Mouse (Mus musculus) cerebellum, postnatal 36 days (tissue): Measurements from ENCODE around the gene Snd1.

Experiments used
- DNase-seq, 2 experiments: peaks; one replicate each; pipeline ENCODE4 v3.0.0; 2021 to 2022; ENCODE audit warnings: mixed read lengths in 2 of 2

Gene Snd1

GRCm38 (mm10) chr6:28474839-28475238, at the start of gene Snd1:
TSS of gene Snd1 (plus strand) at chr6:28475139.
- no peak for DNase-seq

GRCm38 (mm10) chr6:28427096-28427839, 47.7 kb upstream of the Snd1 start, which contains the start of gene Fscn3:
TSS of gene Fscn3 (plus strand) at chr6:28427789.
- DNase-seq, result peak; percentile 35 to 42

GRCm38 (mm10) chr6:28428290-28428689, 46.6 kb upstream of the Snd1 start, which contains the start of gene Gcc1:
TSS of gene Gcc1 (minus strand) at chr6:28428390.
- no peak for DNase-seq

- DNase-seq, result peak; percentile 57 to 63
These were observed 45.1 kb upstream of the Snd1 start for GRCm38 (mm10) chr6:28429870-28430269.

DNA sequence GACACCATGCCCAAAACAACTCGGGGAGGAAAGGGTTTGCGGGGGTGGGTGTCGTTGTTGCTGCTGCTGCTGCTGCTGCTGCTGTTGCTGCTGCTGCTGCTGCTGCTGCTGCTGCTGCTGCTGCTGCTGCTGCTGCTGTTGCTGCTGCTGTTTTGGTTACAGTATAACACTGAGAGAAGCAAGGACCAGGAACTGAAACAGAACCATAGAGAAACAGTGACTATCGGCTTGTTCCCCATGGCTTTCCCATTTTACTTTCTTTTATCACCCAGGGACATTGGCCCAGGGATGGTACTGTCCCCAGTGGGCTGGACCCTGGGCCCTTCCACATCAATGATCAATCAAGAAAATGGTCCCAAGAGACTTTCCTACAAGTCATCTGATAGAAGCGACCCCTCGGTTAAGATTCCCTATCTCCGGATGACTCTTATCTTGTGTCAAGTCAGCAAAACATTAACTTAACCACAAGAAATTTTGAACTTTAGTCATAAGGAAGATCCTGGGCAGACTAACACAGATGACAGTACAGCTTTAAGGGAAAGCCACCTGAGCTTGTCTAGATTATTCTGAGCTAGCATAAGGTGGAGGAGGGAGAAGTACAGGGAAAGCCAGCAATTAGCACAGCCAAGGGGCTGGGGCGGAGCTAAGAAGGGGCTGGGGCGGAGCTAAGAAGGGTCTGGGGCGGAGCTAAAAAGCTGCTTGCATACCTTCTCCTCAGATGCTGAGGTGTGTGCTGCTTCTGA, 44.0 kb upstream of the Snd1 start:
- DNase-seq, result no peak

DNA sequence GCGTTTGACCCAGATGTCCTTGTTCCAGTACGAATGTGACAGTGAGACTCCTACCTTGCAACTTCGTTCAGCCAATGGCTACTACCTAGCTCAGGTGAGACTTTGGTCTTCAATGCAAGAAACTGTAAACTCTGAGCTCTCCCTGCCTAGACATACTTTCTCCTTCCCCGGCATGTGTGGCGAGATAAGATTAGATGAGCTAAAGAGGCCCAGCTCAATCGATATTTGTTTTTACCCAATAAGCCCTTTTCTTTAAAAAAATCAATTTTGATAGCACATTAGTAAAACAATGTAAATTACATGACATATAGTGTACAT, 43.4 kb upstream of the Snd1 start:
- DNase-seq, result no peak

GRCm38 (mm10) chr6:28447937-28448336, 27.0 kb upstream of the Snd1 start:
- DNase-seq, result no peak

DNA sequence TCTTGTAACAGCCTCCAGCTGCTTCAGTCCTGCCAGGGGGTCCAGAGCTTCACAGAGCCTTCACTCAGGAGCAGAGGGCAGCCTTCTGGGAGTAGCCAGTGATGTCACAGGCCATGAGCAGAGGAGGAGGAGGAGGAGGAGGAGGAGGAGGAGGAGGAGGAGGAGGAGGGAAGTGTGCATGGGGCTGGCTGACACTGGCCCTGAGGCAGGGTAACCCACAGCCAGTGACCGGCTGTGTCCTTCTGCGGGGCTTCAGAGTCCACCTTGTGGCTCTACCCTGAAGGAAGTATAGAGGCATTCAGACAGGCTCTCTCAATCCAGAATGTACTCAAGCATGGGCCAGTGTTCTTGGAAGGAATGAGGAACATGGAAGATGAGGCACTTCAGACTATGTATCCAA, 25.7 kb upstream of the Snd1 start, which contains the start of gene Pax4:
Gene Pax4 (minus strand): TSS at position 101 of the 400 bp plus-strand sequence.
- DNase-seq, result no peak

- DNase-seq, result no peak
These were observed 24.5 kb upstream of the Snd1 start for GRCm38 (mm10) chr6:28450481-28450880.

DNA sequence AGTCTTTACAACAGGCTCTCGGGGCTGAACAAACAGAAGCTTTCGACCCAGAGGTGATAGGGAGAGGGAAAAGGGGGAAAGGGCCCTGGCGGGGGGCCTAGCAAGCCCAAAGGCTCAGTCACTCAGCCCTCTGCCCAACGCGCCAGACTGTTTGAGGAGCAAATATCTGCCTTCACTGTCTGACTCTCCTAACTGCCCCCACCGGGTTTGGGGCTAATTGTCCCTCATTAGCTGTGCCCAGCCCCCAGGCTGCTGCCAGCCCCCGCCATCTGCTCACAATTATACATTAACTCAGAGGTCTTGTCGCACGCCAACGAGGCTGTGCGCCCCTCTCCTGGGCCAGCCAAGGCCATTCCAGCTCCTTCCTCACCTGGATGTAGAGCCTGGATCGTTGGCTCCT, 24.0 kb upstream of the Snd1 start:
- DNase-seq, result no peak

- no peak for DNase-seq
These were observed 15.7 kb upstream of the Snd1 start for GRCm38 (mm10) chr6:28459221-28459668.

GRCm38 (mm10) chr6:28460534-28460933, 14.4 kb upstream of the Snd1 start:
- DNase-seq, result peak; percentile 87

DNA sequence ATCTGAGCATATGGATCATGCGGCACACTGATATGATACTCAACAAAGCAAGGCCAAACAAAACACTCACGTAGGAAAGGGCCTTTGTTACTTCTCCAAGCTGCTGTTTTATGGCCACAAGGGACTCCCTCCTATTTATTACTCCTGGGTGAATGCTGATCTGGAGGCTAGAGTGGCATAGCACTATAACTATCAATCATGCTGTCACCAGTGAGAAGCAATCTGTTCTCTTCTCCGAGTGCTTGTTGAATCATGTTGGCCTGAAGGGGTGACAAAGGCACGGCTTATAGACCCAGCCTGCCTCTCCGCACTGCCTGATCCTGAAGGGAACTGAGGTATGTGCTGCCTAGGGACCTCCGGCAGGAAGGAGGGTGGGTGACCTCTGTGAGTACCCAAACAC, 10.3 kb upstream of the Snd1 start:
- DNase-seq, result no peak

DNA sequence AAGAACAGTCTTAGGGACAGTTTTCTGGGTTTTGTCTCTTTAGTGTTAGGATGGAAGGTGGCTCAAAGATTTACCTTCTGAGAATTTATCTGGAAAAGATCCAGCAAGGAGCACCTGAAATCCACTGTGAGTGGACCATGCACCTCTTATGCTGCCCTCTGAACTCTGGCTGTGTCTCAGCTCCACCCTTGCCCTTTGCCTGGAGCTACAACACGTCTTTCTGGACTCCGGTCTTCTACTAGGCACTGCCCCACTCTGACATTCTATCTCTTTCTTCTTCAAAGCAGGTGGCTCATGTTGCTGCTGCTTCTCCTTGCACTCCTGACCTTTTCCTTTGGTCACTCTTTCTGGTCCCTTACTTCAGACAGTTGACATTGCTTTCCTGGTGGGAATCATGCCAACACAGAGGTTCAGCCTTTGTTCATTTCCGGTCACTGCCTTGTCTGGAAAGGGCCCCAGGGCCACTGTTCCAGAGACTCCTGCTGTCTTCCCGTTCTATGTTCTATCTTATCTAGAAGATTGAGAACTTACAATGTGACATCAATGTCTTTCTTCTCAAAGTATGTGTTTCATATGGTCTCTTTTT, 4.8 kb upstream of the Snd1 start:
- DNase-seq, result no peak

DNA sequence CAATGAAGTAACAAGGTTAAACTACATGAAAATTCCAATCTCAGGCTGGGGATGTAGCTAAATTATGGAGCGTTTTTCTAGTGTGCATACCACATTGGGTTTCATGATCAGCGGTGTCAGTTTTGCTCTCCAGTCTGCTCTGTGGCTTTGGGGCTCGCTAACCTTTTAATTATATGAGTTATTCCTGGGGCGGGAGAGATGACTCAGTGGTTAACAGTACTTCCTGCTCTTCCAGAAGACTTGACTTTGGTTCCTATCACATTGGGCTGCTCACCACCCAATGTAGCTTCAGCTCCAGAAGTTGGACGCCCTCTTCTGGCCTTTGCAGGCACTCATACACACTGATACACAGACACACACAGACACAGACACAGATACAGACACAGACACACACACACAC, 4.3 kb upstream of the Snd1 start:
- DNase-seq, result no peak

- DNase-seq, result no peak
These were observed 3.5 kb upstream of the Snd1 start for GRCm38 (mm10) chr6:28471284-28472035.

DNA sequence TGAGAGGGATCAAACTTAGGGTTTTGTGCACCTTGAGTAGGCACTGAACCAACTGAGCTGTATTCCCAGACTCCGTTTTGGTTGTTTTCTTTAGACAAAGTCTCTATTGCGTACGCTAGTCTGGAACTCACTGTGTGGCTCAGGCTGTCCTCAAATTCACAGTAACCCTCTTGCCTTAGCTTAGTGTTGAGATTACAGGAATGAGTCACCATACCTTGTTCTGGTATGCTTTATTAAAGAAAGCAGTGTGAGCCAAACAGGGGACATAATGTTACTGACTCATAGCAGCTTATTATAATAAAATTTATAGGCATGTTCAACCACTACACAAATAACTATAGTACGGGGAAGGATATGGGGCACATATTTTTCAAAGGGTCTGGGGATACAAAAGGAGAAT, 728 bp upstream of the Snd1 start:
- DNase-seq, result no peak

DNA sequence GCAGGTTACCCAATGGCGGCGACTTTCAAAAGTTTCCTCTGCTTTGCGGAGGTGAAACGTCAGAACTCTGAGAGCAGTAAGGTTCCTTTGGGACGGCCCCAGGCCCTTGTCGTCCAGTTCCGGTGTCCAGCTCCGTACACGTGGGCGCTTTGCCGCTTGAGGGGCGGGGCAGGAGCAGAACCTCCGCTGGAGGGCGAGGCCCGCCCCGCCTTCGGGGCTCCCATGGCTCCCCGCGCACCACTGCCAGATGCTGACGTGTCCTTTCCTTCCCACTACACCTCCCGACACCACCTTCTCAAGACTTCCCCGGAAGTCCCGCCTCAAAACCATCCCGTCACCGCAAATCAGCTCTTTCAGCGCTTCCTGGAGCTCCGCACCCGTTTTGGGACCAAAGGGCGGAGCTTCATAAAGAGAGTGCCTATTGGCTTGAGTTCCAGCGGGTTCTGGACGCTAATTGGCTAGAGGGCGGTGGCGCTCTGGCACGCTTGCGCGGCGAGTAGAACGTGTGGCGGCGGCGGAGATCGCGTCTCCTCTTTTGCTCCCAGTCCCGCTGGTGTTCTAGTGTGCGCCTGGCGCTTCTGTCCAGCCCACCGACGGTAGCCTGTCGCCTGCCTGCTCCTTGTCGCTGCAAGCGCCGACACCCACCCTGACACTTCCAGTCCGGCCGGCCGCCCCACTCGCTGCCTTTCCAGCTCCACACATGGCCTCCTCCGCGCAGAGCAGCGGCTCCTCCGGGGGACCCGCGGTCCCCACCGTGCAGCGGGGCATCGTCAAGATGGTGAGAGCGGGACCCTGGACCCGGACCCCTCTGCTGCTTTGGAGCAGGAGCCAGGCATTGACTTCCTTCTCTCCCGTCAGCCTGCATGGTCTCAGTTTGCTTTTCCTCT, 5.2 kb downstream of the Snd1 start:
- peak; percentile 97 for DNase-seq

GRCm38 (mm10) chr6:28480752-28481492, 6.0 kb downstream of the Snd1 start:
- DNase-seq, result no peak

GRCm38 (mm10) chr6:28482711-28483315, 7.9 kb downstream of the Snd1 start:
- DNase-seq, result no peak

GRCm38 (mm10) chr6:28486008-28486407, 11.1 kb downstream of the Snd1 start:
- no peak for DNase-seq
